19 mouse cellular contexts compared by ENCODE assay signal in the genomic region with DNA sequence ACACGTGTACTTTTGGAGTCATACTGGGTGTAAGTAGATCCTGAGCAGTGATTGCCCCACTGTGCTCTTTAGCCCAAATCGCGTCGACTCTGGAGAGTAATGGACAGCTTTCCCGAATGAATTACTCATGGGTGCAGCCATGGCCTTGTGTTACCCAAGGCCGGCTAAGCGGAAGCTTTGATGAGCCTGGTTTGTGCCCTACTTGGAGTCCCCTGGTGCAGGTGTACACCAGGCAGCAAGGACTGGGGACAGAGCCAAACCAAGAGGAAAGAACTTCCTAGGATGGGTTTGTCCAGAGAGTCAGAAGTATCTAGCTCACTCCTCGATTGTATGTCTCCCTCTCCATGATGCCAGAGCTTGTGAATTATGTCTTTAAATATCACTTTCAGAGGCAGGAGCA.
"Had no signal": no experiment of that assay in that cellular context is flagged by ENCODE, and none has a peak within 500 bp of the region (broad histone marks: within the 10 kb centered on the region; RNA-seq: fewer than 3 reads in every experiment).

No protein-coding gene starts in this region.

- H3K27ac ChIP-seq: midbrain, embryonic 10.5 days; midbrain, embryonic 13.5 days; midbrain, embryonic 15.5 days; neural tube, embryonic 13.5 days; neural tube, embryonic 15.5 days; stomach, embryonic 15.5 days had no signal

- H3K27me3 ChIP-seq: midbrain, embryonic 15.5 days; neural tube, embryonic 15.5 days; stomach, embryonic 15.5 days had no signal

- H3K4me2 ChIP-seq: lung, embryonic 14.5 days; midbrain, embryonic 13.5 days; midbrain, embryonic 15.5 days; neural tube, embryonic 13.5 days; neural tube, embryonic 15.5 days; stomach, embryonic 15.5 days had no signal

- H3K4me3 ChIP-seq: midbrain, embryonic 10.5 days; midbrain, embryonic 13.5 days; midbrain, embryonic 15.5 days; myocyte; neural tube, embryonic 13.5 days; neural tube, embryonic 15.5 days; stomach, embryonic 15.5 days had no signal

- DNase-seq: lung, adult 18-20 months; lung, embryonic 14.5 days; lung, postnatal 10 days; lung, postnatal 4 days; retina, postnatal 1 day; right cerebral cortex, adult 18-20 months; right cerebral cortex, postnatal 25 days; right cerebral cortex, postnatal 4 days; spleen, adult 18-20 months; thymus, adult 18-20 months; thymus, postnatal 14 days; thymus, postnatal 36 days had no signal

- H3K9me3 ChIP-seq: midbrain, embryonic 10.5 days; midbrain, embryonic 13.5 days; midbrain, embryonic 15.5 days; neural tube, embryonic 13.5 days; neural tube, embryonic 15.5 days; stomach, embryonic 15.5 days had no signal

- H3K36me3 ChIP-seq: midbrain, embryonic 10.5 days; midbrain, embryonic 15.5 days; neural tube, embryonic 13.5 days; neural tube, embryonic 15.5 days; stomach, embryonic 15.5 days had no signal

- ATAC-seq: midbrain, embryonic 13.5 days; midbrain, embryonic 15.5 days had no signal

- H3K9ac ChIP-seq: lung, embryonic 14.5 days; midbrain, embryonic 13.5 days; midbrain, embryonic 15.5 days; neural tube, embryonic 13.5 days; neural tube, embryonic 15.5 days; stomach, embryonic 15.5 days had no signal

- H3K4me1 ChIP-seq: stomach, embryonic 15.5 days had no signal
